Mouse (Mus musculus): Measurements from ENCODE around the gene Lyz2. TPM values are rescaled to one million over a fixed set of nuclear protein-coding genes. Genes with fewer than 3 reads are reported as not detected.
"Not testable (repeated sequence)": the region's sequence is repeated elsewhere in the genome, so short reads cannot be mapped to it uniquely, and the experiment has no call there.

Gene Lyz2
- total RNA-seq, 4 experiments from 2014 or later, result 15.6 to 138 (median 65.3) TPM

- DNase-seq (ENCODE audit: low spot score in 2 of 2), result no peak
Measured at GRCm38 (mm10) chr10:117284578-117285520, 2.7 kb upstream of the Lyz2 start.

GRCm38 (mm10) chr10:117283871-117284577 lies 1.9 kb upstream of the Lyz2 start:
- no peak for DNase-seq (ENCODE audit: low spot score in 2 of 2)

GRCm38 (mm10) chr10:117283196-117283595 lies 1.1 kb upstream of the Lyz2 start:
- DNase-seq (ENCODE audit: low spot score in 2 of 2), result not testable (repeated sequence)

DNA sequence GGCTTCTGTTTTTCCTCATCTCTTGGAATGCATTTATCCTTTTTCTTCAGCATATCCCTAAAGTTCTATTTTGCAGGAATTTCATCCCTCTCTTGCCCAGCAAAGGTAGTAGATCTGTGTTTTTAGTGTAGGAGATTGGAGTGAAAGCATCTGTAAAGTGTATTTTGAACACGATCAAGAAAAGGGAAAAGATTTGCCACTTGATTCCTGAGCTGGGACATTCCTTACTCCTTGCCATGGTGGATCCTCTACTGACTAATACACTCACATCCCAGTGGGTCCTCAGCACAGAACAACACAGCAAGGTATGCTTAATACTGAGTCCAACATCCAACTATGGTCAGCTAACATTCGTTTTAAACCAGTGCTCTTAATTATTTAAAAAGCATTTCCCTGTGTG lies 430 bp upstream of the Lyz2 start:
- no peak for DNase-seq (ENCODE audit: low spot score in 2 of 2)

DNA sequence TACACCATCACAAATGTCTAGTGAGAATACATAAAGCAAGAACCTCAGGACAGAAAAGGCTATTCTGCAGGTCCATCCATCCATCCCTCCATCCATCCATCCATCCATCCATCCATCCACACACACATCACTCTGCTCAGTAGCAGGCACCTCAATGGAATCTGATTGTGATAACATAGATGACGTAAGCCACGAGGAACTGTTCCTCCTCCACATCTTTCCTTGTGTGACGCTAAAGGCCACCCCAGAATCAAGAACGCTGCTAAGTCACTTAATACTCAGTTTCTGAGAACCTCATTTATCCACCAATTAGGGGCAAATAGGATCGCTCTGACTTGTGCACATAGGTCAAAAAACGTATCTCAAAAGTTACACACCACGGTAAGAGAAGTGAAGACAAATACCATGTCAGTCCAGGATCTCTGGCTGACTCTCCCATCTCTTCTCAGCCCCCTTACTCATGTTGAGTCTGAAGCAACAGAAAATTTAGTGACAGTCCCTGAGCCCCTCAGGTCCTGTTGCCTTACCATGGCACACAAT lies 670 bp downstream of the Lyz2 start:
- DNase-seq (ENCODE audit: low spot score in 2 of 2), result no peak

- DNase-seq (ENCODE audit: low spot score in 2 of 2), result no peak
Measured at GRCm38 (mm10) chr10:117280000-117280399, 2.1 kb downstream of the Lyz2 start.

GRCm38 (mm10) chr10:117278510-117278909 lies 3.6 kb downstream of the Lyz2 start:
- DNase-seq (ENCODE audit: low spot score in 2 of 2), result not testable (repeated sequence)

DNA sequence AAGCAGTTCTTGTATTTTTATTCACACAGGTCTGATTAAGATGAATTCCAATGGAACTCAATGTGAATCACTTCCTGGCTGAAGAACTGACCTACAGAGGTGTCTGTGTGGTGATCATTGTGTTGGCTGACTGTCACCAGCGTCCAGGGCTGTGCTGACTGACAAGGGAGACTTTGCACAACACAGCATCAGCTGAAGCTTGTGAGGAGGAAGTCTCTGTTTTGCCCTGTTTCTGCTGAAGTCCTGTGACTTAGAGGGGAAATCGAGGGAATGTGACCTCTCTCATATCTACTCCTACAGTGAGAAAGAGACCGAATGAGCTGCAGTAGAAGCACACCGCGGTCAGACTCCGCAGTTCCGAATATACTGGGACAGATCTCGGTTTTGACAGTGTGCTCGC lies 4.3 kb downstream of the Lyz2 start:
- not testable (repeated sequence) for DNase-seq (ENCODE audit: low spot score in 2 of 2)

DNA sequence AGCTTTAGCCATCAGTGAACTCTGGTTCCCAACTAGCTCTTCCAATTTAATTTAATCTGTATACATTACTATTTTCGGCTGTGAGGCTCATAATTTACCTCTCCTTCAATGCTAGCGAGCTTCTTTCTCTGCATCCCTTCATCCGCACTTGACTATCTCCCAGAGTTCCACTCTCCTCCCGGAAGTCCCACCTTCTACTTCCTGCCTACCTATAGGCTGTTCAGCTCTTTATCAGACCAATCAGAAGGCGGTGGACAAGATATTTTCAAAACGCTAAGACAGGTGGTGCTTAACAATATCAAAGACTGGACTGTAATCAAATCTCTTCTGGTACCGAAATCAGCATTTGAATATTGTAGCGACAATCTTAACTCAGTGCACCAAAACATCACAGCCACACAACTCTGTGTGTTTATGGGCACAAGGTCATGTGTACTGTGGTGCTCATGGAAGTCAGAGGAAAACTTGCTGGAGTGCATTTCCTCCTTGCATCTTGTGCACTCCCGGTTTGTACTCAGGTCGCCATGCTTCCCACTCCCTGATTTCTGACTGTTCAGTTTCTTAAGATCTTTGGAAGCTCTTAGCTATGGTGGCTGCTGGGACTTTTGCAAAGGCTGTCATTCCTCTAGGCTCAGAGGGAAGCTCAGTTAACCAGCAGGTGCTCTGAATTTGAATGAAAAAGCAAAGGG lies 6.3 kb downstream of the Lyz2 start:
- no peak for DNase-seq (ENCODE audit: low spot score in 2 of 2)

GRCm38 (mm10) chr10:117274645-117275044 lies 7.5 kb downstream of the Lyz2 start:
- not testable (repeated sequence) for DNase-seq (ENCODE audit: low spot score in 2 of 2)

- no peak for DNase-seq (ENCODE audit: low spot score in 2 of 2)
Measured at GRCm38 (mm10) chr10:117272023-117272422, 10.1 kb downstream of the Lyz2 start.

DNA sequence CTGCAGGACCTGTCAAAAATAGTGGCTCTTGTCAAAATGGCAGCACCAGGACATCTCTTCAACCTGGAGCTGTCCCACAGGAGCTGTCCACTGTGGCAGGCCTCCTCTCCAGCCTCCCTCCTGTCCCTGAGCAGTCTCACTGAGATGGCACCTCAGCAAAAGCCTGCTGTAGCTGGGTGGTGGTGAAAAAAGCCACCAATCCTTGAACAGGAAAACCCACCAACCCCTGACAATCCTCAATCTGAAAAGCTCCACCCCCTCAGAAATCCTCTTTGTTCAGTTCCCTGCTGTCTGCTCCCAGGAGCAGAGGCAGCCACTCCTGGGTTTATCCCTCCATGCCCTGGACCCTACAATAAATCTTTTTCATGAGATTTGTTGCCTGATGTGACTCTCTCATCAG lies 22.3 kb downstream of the Lyz2 start:
- DNase-seq (ENCODE audit: low spot score in 2 of 2), result no peak

DNA sequence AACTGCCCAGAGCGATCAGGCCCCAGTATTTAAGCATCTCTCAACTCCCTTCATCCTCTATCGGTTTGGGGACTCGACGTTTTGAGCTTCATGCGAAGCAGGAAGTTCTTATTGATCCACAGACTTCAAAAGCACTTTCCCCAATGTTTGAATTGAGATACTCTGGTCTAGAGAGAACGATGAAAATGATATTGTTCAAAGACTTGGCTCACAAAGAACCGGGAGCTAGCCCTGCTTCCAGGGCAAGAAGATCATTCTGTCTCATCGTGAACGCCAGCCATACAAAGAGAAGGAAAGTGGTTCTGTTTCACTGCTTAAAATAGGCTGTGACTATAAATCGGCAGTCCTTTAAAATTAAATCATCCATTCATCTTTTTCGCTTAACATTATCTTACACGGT lies 43.5 kb downstream of the Lyz2 start, which contains the start of gene 9530003J23Rik:
Gene 9530003J23Rik, minus strand, starts transcription at position 101 of the 400 bp plus-strand sequence.
- DNase-seq (ENCODE audit: low spot score in 2 of 2), result no peak

GRCm38 (mm10) chr10:117235866-117236265 lies 46.3 kb downstream of the Lyz2 start:
- DNase-seq (ENCODE audit: low spot score in 2 of 2), result no peak

- no peak for DNase-seq (ENCODE audit: low spot score in 2 of 2)
Measured at GRCm38 (mm10) chr10:117234825-117235224, 47.3 kb downstream of the Lyz2 start.

DNA sequence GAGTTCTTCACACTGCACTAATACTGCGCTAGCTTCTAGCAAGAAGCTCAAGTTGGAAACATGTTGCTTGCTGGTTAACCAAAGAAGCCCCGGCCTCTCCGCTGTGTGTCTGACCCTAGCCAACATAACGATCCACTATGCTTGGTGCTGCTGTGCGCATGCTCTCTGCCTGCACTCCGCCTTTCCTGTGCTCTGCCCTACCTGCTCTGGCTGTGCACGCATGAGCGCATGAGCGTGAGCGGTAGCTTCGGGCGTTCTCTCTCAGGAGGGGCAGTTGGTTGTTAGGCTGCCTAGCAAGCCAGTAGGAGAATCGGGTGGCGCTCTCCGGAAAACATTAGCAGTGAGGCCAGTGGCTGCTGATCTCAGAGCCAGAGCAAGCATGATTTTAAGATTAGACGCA lies 52.3 kb downstream of the Lyz2 start:
- DNase-seq (ENCODE audit: low spot score in 2 of 2), result no peak

Other genes starting within 250 kb of the Lyz2 start
- gene Lrrc10, start 237.0 kb downstream of the Lyz2 start, total RNA-seq (2022), result under 1 TPM in 2 of 4 experiments, not detected in 2; 0.26 to 0.34 TPM
- 100 to 1,000 TPM; 148 to 155 (median 154) TPM for gene Cct2, start 218.5 kb downstream of the Lyz2 start, total RNA-seq (2022)
- 10 to 100 TPM; 36.9 to 39.4 (median 38.6) TPM for gene Frs2, start 133.8 kb downstream of the Lyz2 start, total RNA-seq (2022)
- gene Yeats4, start 57.8 kb downstream of the Lyz2 start, total RNA-seq (2022), result 10 to 100 TPM; 42.5 to 47.6 (median 45.6) TPM
- not detected for gene 9530003J23Rik, start 43.6 kb downstream of the Lyz2 start, total RNA-seq (2022)
- 10 to 100 TPM in 2 of 4 experiments, 1 to 10 TPM in 2; 1.4 to 13.6 (median 6.2) TPM for gene Lyz1, start 10.5 kb upstream of the Lyz2 start, total RNA-seq (2022)
- 100 to 1,000 TPM in 2 of 4 experiments, 10 to 100 TPM in 2; 86.2 to 103 (median 96.1) TPM for gene Cpsf6, start 97.7 kb upstream of the Lyz2 start, total RNA-seq (2022)

Measured in left cerebral cortex, adult 8-10 months (tissue).